29 mouse cellular contexts compared by ENCODE assay signal in genomic region chr1:133285907-133286306, GRCm38 (mm10). TPM values are rescaled to one million over a fixed set of nuclear protein-coding genes. Genes with fewer than 3 reads are reported as not detected.
DNase-seq lines count a peak whose midpoint lies in the region; ATAC-seq and TF ChIP-seq lines count a peak whose summit lies in the region.
"Had no signal": no experiment of that assay in that cellular context is flagged by ENCODE, and none has a peak within 500 bp of the region (broad histone marks: within the 10 kb centered on the region; RNA-seq: fewer than 3 reads in every experiment).

No protein-coding gene starts in this region.

- no peak for TF ChIP-seq EP300 in stomach, postnatal 0 days (optimal IDR thresholded peaks at IDR 0.05)

- 0 out of 2 replicates have a peak, but pooled peaks have one; percentile 53 for ATAC-seq in intestine, embryonic 16.5 days
- no peak for ATAC-seq in intestine, embryonic 15.5 days
- peak; percentile 77 for ATAC-seq in stomach, postnatal 0 days (ENCODE audit: low FRiP score, low TSS enrichment)
- ATAC-seq: midbrain, embryonic 16.5 days had no signal

- intact Hi-C loops in left cerebral cortex, adult 2 months (cut with DNase I) = loop anchor here (5.0 kb wide), 1 partner anchor 104 kb away; no protein-coding TSS in a partner anchor
- intact Hi-C loops in left cerebral cortex, postnatal 4 days (cut with DNase I) = no loop called here

- no peaks in the 10 kb centered on the region for H3K9me3 ChIP-seq in intestine, embryonic 16.5 days (ENCODE audit: control insufficient read depth, low read length)
- H3K9me3 ChIP-seq in intestine, embryonic 15.5 days = no peaks in the 10 kb centered on the region
- H3K9me3 ChIP-seq in stomach, postnatal 0 days (ENCODE audit: control insufficient read depth, low read length) = no peaks in the 10 kb centered on the region
- H3K9me3 ChIP-seq: embryonic facial prominence, embryonic 12.5 days; forebrain, embryonic 12.5 days; hindbrain, embryonic 15.5 days; midbrain, embryonic 10.5 days had no signal

- H3K36me3 ChIP-seq in intestine, embryonic 16.5 days (ENCODE audit: control insufficient read depth, insufficient read depth, low read length) = peaks cover 5% of the 10 kb centered on the region; the same call in 1 of the 2 replicates
- peaks cover 11% of the 10 kb centered on the region; the same call in 1 of the 2 replicates for H3K36me3 ChIP-seq in intestine, embryonic 15.5 days
- H3K36me3 ChIP-seq in stomach, postnatal 0 days (ENCODE audit: control insufficient read depth, insufficient read depth, low read length) = peaks cover 6% of the 10 kb centered on the region
- H3K36me3 ChIP-seq: embryonic facial prominence, embryonic 12.5 days had no signal

- 79% methylated on average over 7 of the region's 7 CpGs for WGBS in intestine, embryonic 16.5 days
- WGBS in intestine, embryonic 15.5 days = 79% methylated on average over 7 of the region's 7 CpGs
- 71% methylated on average over 7 of the region's 7 CpGs for WGBS in stomach, postnatal 0 days

- H3K4me2 ChIP-seq in intestine, embryonic 16.5 days (ENCODE audit: low read depth, low read length) = no peak overlapping the region
- H3K4me2 ChIP-seq in intestine, embryonic 15.5 days (replicated peaks) = no peak overlapping the region
- no peak overlapping the region for H3K4me2 ChIP-seq in stomach, postnatal 0 days (replicated peaks; ENCODE audit: low read depth)
- H3K4me2 ChIP-seq: embryonic facial prominence, embryonic 12.5 days; forebrain, embryonic 12.5 days; hindbrain, embryonic 15.5 days had no signal

- no peak for TF ChIP-seq CTCF in left cerebral cortex, adult 2 months (IDR thresholded peaks at IDR 0.05)
- TF ChIP-seq CTCF in stomach, postnatal 0 days (IDR thresholded peaks at IDR 0.05; ENCODE audit: low read depth) = no peak

- no peak overlapping the region for H3K4me3 ChIP-seq in intestine, embryonic 16.5 days (ENCODE audit: low read length)
- no peak overlapping the region for H3K4me3 ChIP-seq in intestine, embryonic 15.5 days (replicated peaks)
- H3K4me3 ChIP-seq in left cerebral cortex, adult 2 months = no peak overlapping the region
- no peak overlapping the region for H3K4me3 ChIP-seq in stomach, postnatal 0 days (ENCODE audit: low read depth, low read length)
- H3K4me3 ChIP-seq: embryonic facial prominence, embryonic 12.5 days; forebrain, embryonic 12.5 days; gastrocnemius, adult 2 months; hindbrain, embryonic 15.5 days; midbrain, embryonic 10.5 days had no signal

- DNase-seq in left cerebral cortex, adult 2 months (ENCODE audit: extremely low spot score in 1 of 2, low spot score in 2 of 2) = no peak
- no peak for DNase-seq in left cerebral cortex, postnatal 4 days
- DNase-seq in kidney, postnatal 25 days = peak; percentile 70 to 87
- peak; percentile 65 for DNase-seq in stomach, postnatal 0 days (ENCODE audit: low spot score)
- DNase-seq in frontal cortex, postnatal 36 days (ENCODE audit: low spot score in 2 of 2) = no peak
- DNase-seq: adrenal gland, adult 2 months; cerebellum, adult 11-12 months; cerebellum, postnatal 14 days; gastrocnemius, adult 2 months; layer of hippocampus, postnatal 36 days; right cerebral cortex, postnatal 4 days had no signal

- H3K4me1 ChIP-seq in intestine, embryonic 16.5 days (ENCODE audit: control insufficient read depth, insufficient read depth, low read length) = no peaks in the 10 kb centered on the region
- no peaks in the 10 kb centered on the region for H3K4me1 ChIP-seq in intestine, embryonic 15.5 days (replicated peaks)
- no peaks in the 10 kb centered on the region for H3K4me1 ChIP-seq in stomach, postnatal 0 days (replicated peaks; ENCODE audit: control insufficient read depth, insufficient read depth)
- H3K4me1 ChIP-seq: embryonic facial prominence, embryonic 12.5 days; forebrain, embryonic 12.5 days; hindbrain, embryonic 15.5 days had no signal

- H3K27me3 ChIP-seq in intestine, embryonic 16.5 days (replicated peaks; ENCODE audit: control insufficient read depth, insufficient read depth, low read length) = no peaks in the 10 kb centered on the region
- H3K27me3 ChIP-seq in intestine, embryonic 15.5 days (replicated peaks) = no peaks in the 10 kb centered on the region
- no peaks in the 10 kb centered on the region for H3K27me3 ChIP-seq in stomach, postnatal 0 days (ENCODE audit: control insufficient read depth, insufficient read depth, low read length)
- H3K27me3 ChIP-seq: forebrain, embryonic 12.5 days; hindbrain, embryonic 15.5 days had no signal

- H3K27ac ChIP-seq in intestine, embryonic 16.5 days (ENCODE audit: low read length) = no peak overlapping the region
- no peak overlapping the region for H3K27ac ChIP-seq in intestine, embryonic 15.5 days
- peak overlapping the region; percentile 36; the same call in 1 of the 2 replicates for H3K27ac ChIP-seq in left cerebral cortex, adult 2 months
- no peak overlapping the region for H3K27ac ChIP-seq in stomach, postnatal 0 days (replicated peaks)
- H3K27ac ChIP-seq: embryonic facial prominence, embryonic 12.5 days; forebrain, embryonic 12.5 days; gastrocnemius, adult 2 months; hindbrain, embryonic 15.5 days; macrophage; midbrain, embryonic 10.5 days had no signal

- no peak overlapping the region for H3K9ac ChIP-seq in intestine, embryonic 16.5 days (ENCODE audit: low read depth, low read length)
- H3K9ac ChIP-seq in intestine, embryonic 15.5 days = no peak overlapping the region
- H3K9ac ChIP-seq in stomach, postnatal 0 days (ENCODE audit: low read length) = no peak overlapping the region
- H3K9ac ChIP-seq: embryonic facial prominence, embryonic 12.5 days; forebrain, embryonic 12.5 days; hindbrain, embryonic 15.5 days had no signal

RNA-seq across cellular contexts. Expression of gene Golt1a, which starts 23.7 kb away (rescaled TPM):
- 34.8 and 45.4 TPM in 2 replicates for polyA plus RNA-seq in intestine, embryonic 16.5 days (2015; fragmentation: Nextera tagmentation; extraction: Ambion mirVana)
- polyA plus RNA-seq in intestine, embryonic 15.5 days (2015; fragmentation: Nextera tagmentation; extraction: Ambion mirVana) = 18.2 and 23.8 TPM in 2 replicates
- total RNA-seq in left cerebral cortex, adult 2 months (2021) = under 1 TPM; 0.37 to 0.72 TPM
- under 1 TPM in 1 of 2 experiments, not detected in 1; 0.78 TPM for total RNA-seq in left cerebral cortex, postnatal 4 days (2021)
- polyA plus RNA-seq in stomach, postnatal 0 days (2015; fragmentation: Nextera tagmentation; extraction: Ambion mirVana) = 7.6 and 10.8 TPM in 2 replicates
- total RNA-seq: ES-E14; gastrocnemius, adult 2 months; gastrocnemius, postnatal 4 days; heart, adult 8-10 months; heart, postnatal 25 days; layer of hippocampus, adult 8-10 months; layer of hippocampus, postnatal 36 days had no signal
- polyA plus RNA-seq: adrenal gland, adult 2 months; embryonic facial prominence, embryonic 12.5 days; forebrain, embryonic 12.5 days; heart, embryonic 14.5 days; hindbrain, embryonic 15.5 days; limb, embryonic 14.5 days; macrophage; midbrain, embryonic 10.5 days; midbrain, embryonic 16.5 days; neural tube, embryonic 14.5 days had no signal

RNA-seq across cellular contexts. Expression of gene Kiss1, which starts 35.8 kb away (rescaled TPM):
- not detected in 2 replicates for polyA plus RNA-seq in intestine, embryonic 16.5 days (2015; fragmentation: Nextera tagmentation; extraction: Ambion mirVana)
- not detected in 2 replicates for polyA plus RNA-seq in intestine, embryonic 15.5 days (2015; fragmentation: Nextera tagmentation; extraction: Ambion mirVana)
- 1 to 10 TPM in 1 of 2 experiments, not detected in 1; 1.6 TPM for total RNA-seq in left cerebral cortex, adult 2 months (2021)
- not detected for total RNA-seq in left cerebral cortex, postnatal 4 days (2021)
- polyA plus RNA-seq in stomach, postnatal 0 days (2015; fragmentation: Nextera tagmentation; extraction: Ambion mirVana) = not detected in 2 replicates
- total RNA-seq: adrenal gland, adult 2 months; ES-E14; gastrocnemius, adult 2 months; gastrocnemius, postnatal 4 days; heart, adult 8-10 months; heart, postnatal 25 days; layer of hippocampus, adult 8-10 months; layer of hippocampus, postnatal 36 days had no signal
- polyA plus RNA-seq: adrenal gland, adult 2 months; embryonic facial prominence, embryonic 12.5 days; forebrain, embryonic 12.5 days; heart, embryonic 14.5 days; intestine, embryonic 14.5 days; limb, embryonic 14.5 days; liver, embryonic 16.5 days; macrophage; midbrain, embryonic 10.5 days; midbrain, embryonic 16.5 days; neural tube, embryonic 14.5 days had no signal

Comparison
In these comparisons a context has a peak if more than half of its experiments do, and no peak if none do; other contexts are left out.
1. DNase-seq: peak in kidney, postnatal 25 days (2 of 2) and stomach, postnatal 0 days (single experiment); none in left cerebral cortex, adult 2 months (0 of 2), left cerebral cortex, postnatal 4 days (single experiment) and frontal cortex, postnatal 36 days (0 of 2).